Mouse (Mus musculus) skeletal muscle tissue, postnatal 0 days (tissue): ENCODE results near the gene Rabgef1. TPM values are rescaled to one million over a fixed set of nuclear protein-coding genes. Genes with fewer than 3 reads are reported as not detected.

ENCODE experiments used
- polyA plus RNA-seq: library from polyadenylated mRNA; unstranded; fragments of >200 nt; fragmentation: Nextera tagmentation; extraction: Ambion mirVana; gene quantifications from 2 replicates; pipeline ENCODE4 v1.2.1, GENCODE M21; 2015

The Rabgef1 gene
- 27.0 and 30.5 TPM in 2 replicates for polyA plus RNA-seq

DNA sequence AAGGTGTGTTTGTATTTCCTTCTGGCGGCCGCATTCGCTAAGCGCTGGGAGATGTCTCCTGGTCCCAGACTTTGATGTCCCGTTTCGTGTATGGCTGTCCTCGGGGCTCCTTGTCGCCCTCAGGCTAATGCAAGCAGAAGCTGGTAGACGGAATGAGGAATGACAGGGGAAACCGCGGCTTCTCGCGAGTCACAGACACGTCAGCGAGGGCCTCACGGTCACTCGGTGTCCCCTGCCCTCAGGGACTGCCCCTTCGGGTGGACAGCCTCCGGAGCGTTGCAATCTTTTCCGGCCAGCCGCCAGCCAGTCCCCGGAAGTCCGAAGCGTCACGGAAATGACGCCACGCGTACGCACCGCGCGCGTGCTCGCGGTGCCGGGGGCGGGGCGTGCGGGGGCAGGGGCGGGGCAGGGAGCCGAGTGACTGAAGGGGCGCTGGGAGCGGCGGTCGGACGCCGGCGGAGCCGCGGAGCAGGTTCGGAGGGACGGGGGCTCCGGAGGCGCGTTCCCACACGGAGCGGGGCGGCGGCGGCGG, at the start of gene Rabgef1:
Gene Rabgef1, plus strand, starts transcription at position 376 of the 532 bp plus-strand sequence.

GRCm38 (mm10) chr5:130144334-130145312, 27.0 kb upstream of the Rabgef1 start, which contains the start of gene Kctd7:
Gene Kctd7, plus strand, starts transcription at chr5:130144861.

GRCm38 (mm10) chr5:130216781-130217180, 45.2 kb downstream of the Rabgef1 start, which contains the start of gene Tmem248:
Gene Tmem248, plus strand, starts transcription at chr5:130217081.

DNA sequence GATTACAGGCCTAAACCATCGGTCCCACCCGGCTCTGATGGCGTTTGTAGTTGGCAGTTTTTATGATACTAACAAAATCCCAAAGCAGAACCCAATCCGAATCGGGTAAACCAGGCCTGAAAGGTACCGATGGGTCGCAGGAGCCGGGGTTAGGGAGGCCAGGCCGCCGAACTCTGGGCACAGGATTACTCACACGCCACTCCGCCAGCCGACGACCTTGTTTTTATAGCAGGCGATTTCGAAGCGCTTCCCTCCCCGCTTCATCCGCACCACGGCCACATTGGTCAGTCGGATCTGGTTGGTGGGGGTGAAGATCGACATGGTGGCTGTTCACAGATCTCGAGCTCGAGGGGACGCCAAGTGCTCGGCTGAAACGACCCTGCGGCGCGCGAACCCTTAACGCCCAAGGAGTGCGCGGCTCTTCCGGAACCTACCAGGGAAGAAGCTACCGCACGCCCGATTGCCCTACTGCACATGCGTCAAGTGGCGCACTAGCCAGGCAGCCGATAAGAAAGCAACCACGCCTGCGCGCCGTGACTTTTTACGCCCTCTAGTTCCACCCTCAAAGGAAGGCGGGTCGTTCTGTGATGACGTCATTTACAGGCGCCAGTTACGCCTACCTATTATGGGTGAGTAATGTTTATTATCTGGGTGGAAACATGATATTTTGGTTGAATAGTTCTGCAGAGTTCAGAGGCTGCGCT, 83.6 kb downstream of the Rabgef1 start, which contains the start of the genes Sbds and Tyw1:
Gene Sbds, minus strand, starts transcription at position 514 of the 704 bp plus-strand sequence.
Gene Tyw1, plus strand, starts transcription at position 603 of the 704 bp plus-strand sequence.

Other genes with a start within 250 kb of the Rabgef1 start
- gene Vkorc1l1, start 229.8 kb upstream of the Rabgef1 start, polyA plus RNA-seq, result 13.4 and 19.1 TPM in 2 replicates
- 26.2 and 32.8 TPM in 2 replicates for gene Gusb, start 168.7 kb upstream of the Rabgef1 start, polyA plus RNA-seq
- gene Asl, start 142.6 kb upstream of the Rabgef1 start, polyA plus RNA-seq, result 17.4 and 21.2 TPM in 2 replicates
- 15.9 and 19.2 TPM in 2 replicates for gene Crcp, start 142.5 kb upstream of the Rabgef1 start, polyA plus RNA-seq
- 51.3 and 59.1 TPM in 2 replicates for gene Tpst1, start 98.5 kb upstream of the Rabgef1 start, polyA plus RNA-seq
- 3.4 and 4.0 TPM in 2 replicates for gene Kctd7, start 26.9 kb upstream of the Rabgef1 start, polyA plus RNA-seq
- 23.5 and 28.9 TPM in 2 replicates for gene Tmem248, start 45.3 kb downstream of the Rabgef1 start, polyA plus RNA-seq
- gene Sbds, start 83.7 kb downstream of the Rabgef1 start, polyA plus RNA-seq, result 44.0 and 50.8 TPM in 2 replicates
- 11.2 and 11.5 TPM in 2 replicates for gene Tyw1, start 83.8 kb downstream of the Rabgef1 start, polyA plus RNA-seq
- gene Caln1, start 197.7 kb downstream of the Rabgef1 start, polyA plus RNA-seq, result 0.12 TPM in 1 of 2 replicates, not detected in the other
- not detected in 2 replicates for gene A330070K13Rik, start 212.8 kb downstream of the Rabgef1 start, polyA plus RNA-seq